9 mouse cellular contexts compared by ENCODE assay signal in genomic region chr1:153556896-153557295, GRCm38 (mm10). TPM values are rescaled to one million over a fixed set of nuclear protein-coding genes. Genes with fewer than 3 reads are reported as not detected.
DNase-seq lines count a peak whose midpoint lies in the region; ATAC-seq and TF ChIP-seq lines count a peak whose summit lies in the region.
"Had no signal": no experiment of that assay in that cellular context is flagged by ENCODE, and none has a peak within 500 bp of the region (broad histone marks: within the 10 kb centered on the region; RNA-seq: fewer than 3 reads in every experiment).

No protein-coding gene starts in this region.

- TF ChIP-seq CTCF in thymus, adult 2 months (IDR thresholded peaks at IDR 0.05; ENCODE audit: borderline replicate concordance, control insufficient read depth, extremely low read depth, insufficient read depth, low read length, poor library complexity): no peak

- no peak for TF ChIP-seq POLR2A in thymus, adult 2 months (IDR thresholded peaks at IDR 0.05; ENCODE audit: control insufficient read depth, extremely low read depth, insufficient read depth, low read length, poor library complexity)

- no peaks in the 10 kb centered on the region for H3K36me3 ChIP-seq in thymus, adult 2 months (ENCODE audit: control insufficient read depth, insufficient read depth, low read length)
- no peaks in the 10 kb centered on the region for H3K36me3 ChIP-seq in forebrain, embryonic 15.5 days
- no peaks in the 10 kb centered on the region for H3K36me3 ChIP-seq in intestine, embryonic 16.5 days (ENCODE audit: control insufficient read depth, insufficient read depth, low read length)
- H3K36me3 ChIP-seq in limb, embryonic 11.5 days (ENCODE audit: control insufficient read depth, insufficient read depth, low read length): no peaks in the 10 kb centered on the region
- H3K36me3 ChIP-seq in neural tube, embryonic 11.5 days (ENCODE audit: control insufficient read depth, insufficient read depth, low read length): no peaks in the 10 kb centered on the region
- H3K36me3 ChIP-seq: embryonic facial prominence, embryonic 13.5 days had no signal

- H3K4me2 ChIP-seq in forebrain, embryonic 15.5 days (replicated peaks): no peak overlapping the region
- no peak overlapping the region for H3K4me2 ChIP-seq in intestine, embryonic 16.5 days (ENCODE audit: low read depth, low read length)
- no peak overlapping the region for H3K4me2 ChIP-seq in limb, embryonic 11.5 days (ENCODE audit: low read depth, severe bottlenecking)
- H3K4me2 ChIP-seq in neural tube, embryonic 11.5 days (ENCODE audit: low read depth): no peak overlapping the region
- H3K4me2 ChIP-seq: embryonic facial prominence, embryonic 13.5 days had no signal

- no peaks in the 10 kb centered on the region for H3K27me3 ChIP-seq in thymus, adult 2 months (ENCODE audit: control insufficient read depth, insufficient read depth, low read length)
- H3K27me3 ChIP-seq in forebrain, embryonic 15.5 days: no peaks in the 10 kb centered on the region
- no peaks in the 10 kb centered on the region; the same call in 1 of the 2 replicates for H3K27me3 ChIP-seq in intestine, embryonic 16.5 days (replicated peaks; ENCODE audit: control insufficient read depth, insufficient read depth, low read length)
- no peaks in the 10 kb centered on the region for H3K27me3 ChIP-seq in limb, embryonic 11.5 days (ENCODE audit: control insufficient read depth, insufficient read depth, low read length)
- H3K27me3 ChIP-seq in neural tube, embryonic 11.5 days (ENCODE audit: control insufficient read depth, insufficient read depth, low read length): no peaks in the 10 kb centered on the region
- H3K27me3 ChIP-seq: embryonic facial prominence, embryonic 13.5 days had no signal

- no peak overlapping the region for H3K9ac ChIP-seq in forebrain, embryonic 15.5 days (replicated peaks)
- H3K9ac ChIP-seq in intestine, embryonic 16.5 days (ENCODE audit: low read depth, low read length): no peak overlapping the region
- no peak overlapping the region for H3K9ac ChIP-seq in limb, embryonic 11.5 days (ENCODE audit: low read length)
- no peak overlapping the region for H3K9ac ChIP-seq in neural tube, embryonic 11.5 days (ENCODE audit: low read length)
- H3K9ac ChIP-seq: embryonic facial prominence, embryonic 13.5 days had no signal

- H3K4me1 ChIP-seq in thymus, adult 2 months (replicated peaks; ENCODE audit: control insufficient read depth, insufficient read depth, low read length): no peaks in the 10 kb centered on the region
- peaks cover 6% of the 10 kb centered on the region; the same call in 1 of the 2 replicates for H3K4me1 ChIP-seq in forebrain, embryonic 15.5 days
- H3K4me1 ChIP-seq in intestine, embryonic 16.5 days (ENCODE audit: control insufficient read depth, insufficient read depth, low read length): no peaks in the 10 kb centered on the region
- no peaks in the 10 kb centered on the region for H3K4me1 ChIP-seq in limb, embryonic 11.5 days (ENCODE audit: control insufficient read depth, insufficient read depth, low read length)
- no peaks in the 10 kb centered on the region for H3K4me1 ChIP-seq in neural tube, embryonic 11.5 days (ENCODE audit: control insufficient read depth, insufficient read depth, low read length)

- no peaks in the 10 kb centered on the region for H3K9me3 ChIP-seq in forebrain, embryonic 15.5 days
- no peaks in the 10 kb centered on the region for H3K9me3 ChIP-seq in intestine, embryonic 16.5 days (ENCODE audit: control insufficient read depth, low read length)
- no peaks in the 10 kb centered on the region for H3K9me3 ChIP-seq in limb, embryonic 11.5 days (ENCODE audit: control insufficient read depth, low read length)
- no peaks in the 10 kb centered on the region for H3K9me3 ChIP-seq in neural tube, embryonic 11.5 days (ENCODE audit: control insufficient read depth, low read length)
- H3K9me3 ChIP-seq: embryonic facial prominence, embryonic 13.5 days had no signal

- peak; percentile 36 for DNase-seq in thymus, adult 2 months
- no peak for DNase-seq in thymus, postnatal 36 days
- DNase-seq in cerebellum, adult 11 months: peak; percentile 41
- peak; percentile 53 for DNase-seq in limb, embryonic 11.5 days (ENCODE audit: low spot score)
- no peak for DNase-seq in neural tube, embryonic 11.5 days (ENCODE audit: low spot score)
- no peak for DNase-seq in spleen, adult 12 weeks (ENCODE audit: low spot score)

- ATAC-seq in forebrain, embryonic 15.5 days (replicated peaks): peak; percentile 81
- ATAC-seq in intestine, embryonic 16.5 days: 0 out of 2 replicates have a peak, but pooled peaks have one; percentile 16
- ATAC-seq in limb, embryonic 11.5 days (ENCODE audit: insufficient number of reproducible peaks, low FRiP score, low TSS enrichment, low read depth): no peak; the same call in 1 of the 2 replicates
- ATAC-seq in neural tube, embryonic 11.5 days (ENCODE audit: insufficient read depth, low FRiP score, low TSS enrichment): peak; percentile 68; the same call in 1 of the 2 replicates

- WGBS in thymus, adult 2 months: 14% methylated on average over 2 of the region's 2 CpGs
- 0% methylated on average over 2 of the region's 2 CpGs for WGBS in forebrain, embryonic 15.5 days
- 4% methylated on average over 2 of the region's 2 CpGs for WGBS in intestine, embryonic 16.5 days
- WGBS in limb, embryonic 11.5 days: 6% methylated on average over 2 of the region's 2 CpGs
- WGBS in neural tube, embryonic 11.5 days: 12% methylated on average over 2 of the region's 2 CpGs

- H3K27ac ChIP-seq in thymus, adult 2 months (ENCODE audit: control insufficient read depth, insufficient read depth, low read length): no peak overlapping the region
- H3K27ac ChIP-seq in forebrain, embryonic 15.5 days (replicated peaks): no peak overlapping the region
- no peak overlapping the region for H3K27ac ChIP-seq in intestine, embryonic 16.5 days (ENCODE audit: low read length)
- no peak overlapping the region for H3K27ac ChIP-seq in limb, embryonic 11.5 days (replicated peaks; ENCODE audit: low read depth, low read length)
- no peak overlapping the region for H3K27ac ChIP-seq in neural tube, embryonic 11.5 days (ENCODE audit: low read depth, low read length)
- H3K27ac ChIP-seq: embryonic facial prominence, embryonic 13.5 days had no signal

- no peak overlapping the region for H3K4me3 ChIP-seq in thymus, adult 2 months (ENCODE audit: control insufficient read depth, insufficient read depth, low read length)
- H3K4me3 ChIP-seq in forebrain, embryonic 15.5 days: no peak overlapping the region
- H3K4me3 ChIP-seq in intestine, embryonic 16.5 days (ENCODE audit: low read length): no peak overlapping the region
- H3K4me3 ChIP-seq in limb, embryonic 11.5 days (ENCODE audit: low read depth, low read length): no peak overlapping the region
- no peak overlapping the region for H3K4me3 ChIP-seq in neural tube, embryonic 11.5 days (ENCODE audit: low read depth, low read length)
- H3K4me3 ChIP-seq: embryonic facial prominence, embryonic 13.5 days had no signal

RNA-seq across cellular contexts. Expression of gene Npl, which starts 7.1 kb away (rescaled TPM):
- polyA plus RNA-seq in thymus, adult 2 months (2012; rRNA removed): 3.6 and 4.1 TPM in 2 replicates
- 7.2 and 8.2 TPM in 2 replicates for polyA plus RNA-seq in forebrain, embryonic 15.5 days (2015; fragmentation: Nextera tagmentation; extraction: Ambion mirVana)
- polyA plus RNA-seq in intestine, embryonic 16.5 days (2015; fragmentation: Nextera tagmentation; extraction: Ambion mirVana): 174 and 289 TPM in 2 replicates
- 4.3 and 5.1 TPM in 2 replicates for polyA plus RNA-seq in limb, embryonic 11.5 days (2014; fragmentation: Nextera tagmentation; extraction: Ambion mirVana)
- 14.5 and 14.6 TPM in 2 replicates for polyA plus RNA-seq in neural tube, embryonic 11.5 days (2014; fragmentation: Nextera tagmentation; extraction: Ambion mirVana)

Comparison
In these comparisons a context has a peak if more than half of its experiments do, and no peak if none do; other contexts are left out.
1. DNase-seq: peak in thymus, adult 2 months (single experiment), cerebellum, adult 11 months (single experiment) and limb, embryonic 11.5 days (single experiment); none in thymus, postnatal 36 days (0 of 2), neural tube, embryonic 11.5 days (single experiment) and spleen, adult 12 weeks (single experiment).
2. RNA of gene Npl, which starts 7.1 kb away (polyA plus RNA-seq): 174 to 289 TPM in intestine, embryonic 16.5 days; 14.5 to 14.6 TPM in neural tube, embryonic 11.5 days, 7.2 to 8.2 TPM in forebrain, embryonic 15.5 days, 4.3 to 5.1 TPM in limb, embryonic 11.5 days and 3.6 to 4.1 TPM in thymus, adult 2 months; every median in the first group is over 10 times any median in the second.